In genomic region chr11:52071768-52072167, GRCm38 (mm10) we compare ENCODE assay signal across 17 mouse cellular contexts. TPM values are rescaled to one million over a fixed set of nuclear protein-coding genes. Genes with fewer than 3 reads are reported as not detected.
A peak's percentile ranks its signal among the peaks of the same experiment; 100 is the strongest.
DNase-seq lines count a peak whose midpoint lies in the region; ATAC-seq and TF ChIP-seq lines count a peak whose summit lies in the region.
"Had no signal": no experiment of that assay in that cellular context is flagged by ENCODE, and none has a peak within 500 bp of the region (broad histone marks: within the 10 kb centered on the region; RNA-seq: fewer than 3 reads in every experiment).

No protein-coding gene starts in this region.

- 0 out of 2 replicates have a peak, but pooled peaks have one; percentile 19 for TF ChIP-seq POLR2A in heart, adult 2 months (IDR thresholded peaks at IDR 0.05; ENCODE audit: insufficient read depth, low read depth, low read length)

- DNase-seq in heart, adult 2 months = peak in 1 of 2 experiments; percentile 29
- peak; percentile 32 for DNase-seq in thymus, postnatal 0 days (ENCODE audit: low spot score)
- no peak for DNase-seq in thymus, postnatal 36 days
- DNase-seq in lung, postnatal 14 days = peak; percentile 25
- DNase-seq in urinary bladder, adult 2 months (ENCODE audit: low spot score) = no peak
- no peak for DNase-seq in urinary bladder, postnatal 4 days (ENCODE audit: low spot score in 2 of 2)
- no peak for DNase-seq in adrenal gland, postnatal 25 days
- DNase-seq: cerebellum, adult 8-10 months; kidney, adult 18-20 months; kidney, postnatal 4 days; spleen, adult 18-20 months had no signal

- H3K27ac ChIP-seq in heart, adult 2 months = no peak overlapping the region
- H3K27ac ChIP-seq in heart, embryonic 12.5 days (ENCODE audit: poor library complexity, severe bottlenecking) = no peak overlapping the region
- H3K27ac ChIP-seq: heart, embryonic 13.5 days; hindbrain, embryonic 14.5 days; limb, embryonic 12.5 days had no signal

- H3K36me3 ChIP-seq in heart, adult 2 months (ENCODE audit: control insufficient read depth, insufficient read depth, low read length) = no peaks in the 10 kb centered on the region
- H3K36me3 ChIP-seq in heart, embryonic 12.5 days = no peaks in the 10 kb centered on the region
- H3K36me3 ChIP-seq: heart, embryonic 13.5 days; limb, embryonic 12.5 days had no signal

- no peaks in the 10 kb centered on the region for H3K79me2 ChIP-seq in heart, adult 2 months (replicated peaks; ENCODE audit: control insufficient read depth, insufficient read depth, low read length)

- no peak for TF ChIP-seq EP300 in heart, adult 2 months (IDR thresholded peaks at IDR 0.05; ENCODE audit: insufficient read depth, low read depth, low read length)

- H3K4me3 ChIP-seq in heart, adult 2 months = no peak overlapping the region
- no peak overlapping the region for H3K4me3 ChIP-seq in heart, embryonic 12.5 days
- H3K4me3 ChIP-seq: heart, embryonic 13.5 days; limb, embryonic 12.5 days had no signal

- no peak overlapping the region for H3K9ac ChIP-seq in heart, adult 2 months (ENCODE audit: low read depth, low read length)
- no peak overlapping the region for H3K9ac ChIP-seq in heart, embryonic 12.5 days
- H3K9ac ChIP-seq: heart, embryonic 13.5 days; hindbrain, embryonic 14.5 days; limb, embryonic 12.5 days had no signal

- intact Hi-C loops in heart, adult 2 months (cut with DNase I) = no loop called here

- H3K4me2 ChIP-seq in heart, embryonic 12.5 days = no peak overlapping the region
- H3K4me2 ChIP-seq: heart, embryonic 13.5 days; hindbrain, embryonic 14.5 days; limb, embryonic 12.5 days had no signal

- 65% methylated on average over 10 of the region's 10 CpGs for WGBS in heart, adult 2 months
- 73% methylated on average over 10 of the region's 10 CpGs for WGBS in heart, embryonic 12.5 days

- peaks cover 2% of the 10 kb centered on the region; the same call in 1 of the 2 replicates for H3K4me1 ChIP-seq in heart, adult 2 months (ENCODE audit: control insufficient read depth, insufficient read depth, low read length)
- H3K4me1 ChIP-seq in heart, embryonic 12.5 days (replicated peaks) = 0 out of 2 replicates have a peak, but pooled peaks cover 4% of the 10 kb centered on the region

- H3K27me3 ChIP-seq in heart, adult 2 months (ENCODE audit: control insufficient read depth, insufficient read depth, low read length) = no peaks in the 10 kb centered on the region
- no peaks in the 10 kb centered on the region for H3K27me3 ChIP-seq in heart, embryonic 12.5 days (replicated peaks)
- H3K27me3 ChIP-seq: heart, embryonic 13.5 days; limb, embryonic 12.5 days; Patski had no signal

- no peaks in the 10 kb centered on the region for H3K9me3 ChIP-seq in heart, embryonic 12.5 days (replicated peaks)
- H3K9me3 ChIP-seq: heart, embryonic 13.5 days; limb, embryonic 12.5 days had no signal

- no peak for TF ChIP-seq CTCF in heart, adult 2 months (IDR thresholded peaks at IDR 0.05)

- ATAC-seq in heart, embryonic 12.5 days (ENCODE audit: insufficient number of reproducible peaks, low FRiP score) = no peak
- ATAC-seq: midbrain, embryonic 16.5 days; Patski had no signal

RNA-seq across cellular contexts. Expression of gene Ppp2ca, which starts 26.7 kb away (rescaled TPM):
- 10 to 100 TPM; 52.7 to 58.0 TPM for total RNA-seq in heart, adult 2 months (2021)
- polyA plus RNA-seq in heart, adult 2 months (2012; rRNA removed) = 31.0 and 60.7 TPM in 2 replicates
- 80.9 and 82.0 TPM in 2 replicates for polyA plus RNA-seq in heart, embryonic 12.5 days (2016; fragmentation: Nextera tagmentation; extraction: Ambion mirVana)
- 77.4 and 84.3 TPM in 2 replicates for polyA plus RNA-seq in thymus, postnatal 0 days (2015; fragmentation: Nextera tagmentation; extraction: Ambion mirVana)
- 49.0 and 50.1 TPM in 2 replicates for polyA plus RNA-seq in urinary bladder, adult 2 months (2012; rRNA removed)
- 77.2 and 91.2 TPM in 2 replicates for total RNA-seq in adrenal gland, postnatal 25 days (2021)

Comparison
In these comparisons a context has a peak if more than half of its experiments do, and no peak if none do; other contexts are left out.
1. DNase-seq: peak in thymus, postnatal 0 days (single experiment) and lung, postnatal 14 days (single experiment); none in thymus, postnatal 36 days (0 of 2), urinary bladder, adult 2 months (single experiment), urinary bladder, postnatal 4 days (0 of 2) and adrenal gland, postnatal 25 days (single experiment).